Mouse (Mus musculus): ENCODE data around the gene Olfr1262.

Gene Olfr1262

GRCm38 (mm10) chr2:89999845-90000244 lies at the start of gene Olfr1262:
Gene Olfr1262 (plus strand): TSS chr2:90000145.
- DNase-seq = no peak

- no peak for DNase-seq
Measured at GRCm38 (mm10) chr2:89974184-89974583, 25.8 kb upstream of the Olfr1262 start, which contains the start of gene Olfr1260. Gene Olfr1260 (plus strand): TSS chr2:89974340.

- no peak for DNase-seq
Measured at GRCm38 (mm10) chr2:89977709-89978108, 22.2 kb upstream of the Olfr1262 start.

- DNase-seq = no peak
Measured at GRCm38 (mm10) chr2:89990921-89991320, 9.0 kb upstream of the Olfr1262 start, which contains the start of gene Olfr1261. Gene Olfr1261 (plus strand): TSS chr2:89991221.

- DNase-seq = no peak
Measured at GRCm38 (mm10) chr2:90011831-90012230, 11.9 kb downstream of the Olfr1262 start, which contains the start of gene Olfr1263. Gene Olfr1263 (plus strand): TSS chr2:90012131.

- DNase-seq = peak; percentile 4
Measured at GRCm38 (mm10) chr2:90025477-90025876, 25.5 kb downstream of the Olfr1262 start, which contains the start of gene Olfr1264. Gene Olfr1264 (minus strand): TSS chr2:90025577.

GRCm38 (mm10) chr2:90035037-90035436 lies 35.1 kb downstream of the Olfr1262 start, which contains the start of gene Olfr1265:
Gene Olfr1265 (plus strand): TSS chr2:90035337.
- no peak for DNase-seq

Data from retina, postnatal 1 day (tissue).